Mouse (Mus musculus) liver, embryonic 12.5 days (tissue): ENCODE measurements around the gene Slc51a. TPM values are rescaled to one million over a fixed set of nuclear protein-coding genes. Genes with fewer than 3 reads are reported as not detected.
"Not testable (repeated sequence)": the region's sequence is repeated elsewhere in the genome, so short reads cannot be mapped to it uniquely, and the experiment has no call there.

Experiments used
- ATAC-seq: fragments of 200-750 bp; cut with Nextera tagmentation; 2 replicates; pipeline ENCODE4 v1.8.0; 2017; ENCODE audit warnings: moderate number of reproducible peaks, mild to moderate bottlenecking, moderate library complexity
- H3K27ac ChIP-seq: fragments of 300-500 bp; sonication (generic); 2 replicates; pipeline ENCODE4 v1.5.1; 2016; ENCODE audit warnings: mild to moderate bottlenecking
- H3K27me3 ChIP-seq: fragments of 300-500 bp; sonication (generic); replicated peaks from 2 replicates; pipeline ENCODE4 v1.6.1; 2016; ENCODE audit warnings: mild to moderate bottlenecking, moderate library complexity
- H3K36me3 ChIP-seq: fragments of 300-500 bp; sonication (generic); 2 replicates; pipeline ENCODE4 v1.6.1; 2016; ENCODE audit warnings: mild to moderate bottlenecking, moderate library complexity
- H3K4me1 ChIP-seq: fragments of 300-500 bp; sonication (generic); 2 replicates; pipeline ENCODE4 v1.6.1; 2016
- H3K4me2 ChIP-seq: fragments of 300-500 bp; sonication (generic); 2 replicates; pipeline ENCODE4 v1.6.1; 2016; ENCODE audit warnings: mild to moderate bottlenecking, moderate library complexity
- H3K4me3 ChIP-seq: fragments of 300-500 bp; sonication (generic); 2 replicates; pipeline ENCODE4 v1.5.1; 2016; ENCODE audit warnings: mild to moderate bottlenecking, moderate library complexity
- H3K9ac ChIP-seq: fragments of 300-500 bp; sonication (generic); 2 replicates; pipeline ENCODE4 v1.6.1; 2016; ENCODE audit warnings: mild to moderate bottlenecking, moderate library complexity
- H3K9me3 ChIP-seq: fragments of 300-500 bp; sonication (generic); replicated peaks from 2 replicates; pipeline ENCODE4 v1.6.1; 2016; ENCODE audit warnings: mild to moderate bottlenecking, moderate library complexity
- WGBS: fragments of 180-500 bp; shearing (Covaris S2); methylation state at CpG from one replicate; pipeline ENCODE4 v1.1.7; 2016; ENCODE audit not compliant: insufficient replicate concordance; 5-methylcytosine and 5-hydroxymethylcytosine counted together
- polyA plus RNA-seq: library from polyadenylated mRNA; unstranded; fragments of >200 nt; fragmentation: Nextera tagmentation; extraction: Ambion mirVana; gene quantifications from 2 replicates; pipeline ENCODE4 v1.2.1, GENCODE M21; 2016

The Slc51a gene
- polyA plus RNA-seq, 1 experiment from 2014 or later: 0.66 TPM

GRCm38 (mm10) chr16:32460518-32460917 is 27.2 kb downstream of the Slc51a start:
- Histone ChIP-seq H3K36me3 (peaks cover 68% of the 10 kb centered on the region), H3K4me2 (no peak overlapping the region), H3K9ac (no peak overlapping the region), H3K27me3 (no peaks in the 10 kb centered on the region), H3K4me1 (peaks cover 29% of the 10 kb centered on the region), H3K9me3 (no peaks in the 10 kb centered on the region), H3K27ac (no peak overlapping the region), H3K4me3 (no peak overlapping the region)
- ATAC-seq: no peak
- 51% methylated on average over 4 of the region's 4 CpGs for WGBS

GRCm38 (mm10) chr16:32457589-32458386 is 29.9 kb downstream of the Slc51a start:
- Histone ChIP-seq H3K27me3 (no peaks in the 10 kb centered on the region), H3K4me2 (no peak overlapping the region), H3K9me3 (no peaks in the 10 kb centered on the region), H3K36me3 (peaks cover 73% of the 10 kb centered on the region), H3K27ac (peak overlapping the region; percentile 66), H3K4me3 (no peak overlapping the region), H3K9ac (no peak overlapping the region), H3K4me1 (peaks cover 34% of the 10 kb centered on the region)
- WGBS: 60% methylated on average over 10 of the region's 10 CpGs
- peak; percentile 74; the same call in 1 of the 2 replicates for ATAC-seq

GRCm38 (mm10) chr16:32456761-32457160 is 30.9 kb downstream of the Slc51a start:
- H3K9ac ChIP-seq: no peak overlapping the region
- peaks cover 36% of the 10 kb centered on the region for H3K4me1 ChIP-seq
- H3K4me3 ChIP-seq: no peak overlapping the region
- no peak for ATAC-seq
- peaks cover 73% of the 10 kb centered on the region for H3K36me3 ChIP-seq
- WGBS: 76% methylated on average over 1 of the region's 1 CpGs
- peak overlapping the region; percentile 57; the same call in 1 of the 2 replicates for H3K27ac ChIP-seq
- no peaks in the 10 kb centered on the region for H3K27me3 ChIP-seq
- no peak overlapping the region for H3K4me2 ChIP-seq
- H3K9me3 ChIP-seq: no peaks in the 10 kb centered on the region

GRCm38 (mm10) chr16:32456086-32456485 is 31.6 kb downstream of the Slc51a start:
- Histone ChIP-seq H3K4me2 (no peak overlapping the region), H3K27me3 (no peaks in the 10 kb centered on the region), H3K9ac (no peak overlapping the region), H3K36me3 (peaks cover 76% of the 10 kb centered on the region), H3K4me1 (peaks cover 43% of the 10 kb centered on the region), H3K9me3 (no peaks in the 10 kb centered on the region), H3K27ac (peak overlapping the region; percentile 28; the same call in 1 of the 2 replicates), H3K4me3 (no peak overlapping the region)
- ATAC-seq: peak; percentile 81

- Histone ChIP-seq H3K27me3 (no peaks in the 10 kb centered on the region), H3K4me2 (no peak overlapping the region), H3K27ac (no peak overlapping the region), H3K9me3 (no peaks in the 10 kb centered on the region), H3K4me3 (no peak overlapping the region), H3K36me3 (peaks cover 74% of the 10 kb centered on the region), H3K9ac (no peak overlapping the region), H3K4me1 (peaks cover 57% of the 10 kb centered on the region)
- 92% methylated on average over 5 of the region's 5 CpGs for WGBS
- no peak for ATAC-seq
Measured at GRCm38 (mm10) chr16:32454646-32455045, 33.0 kb downstream of the Slc51a start.

- Histone ChIP-seq H3K4me3 (no peak overlapping the region), H3K27ac (no peak overlapping the region), H3K9ac (no peak overlapping the region), H3K9me3 (no peaks in the 10 kb centered on the region), H3K27me3 (no peaks in the 10 kb centered on the region), H3K4me2 (no peak overlapping the region), H3K4me1 (peaks cover 71% of the 10 kb centered on the region), H3K36me3 (peaks cover 60% of the 10 kb centered on the region)
- WGBS: 85% methylated on average over 8 of the region's 8 CpGs
- ATAC-seq: no peak
Measured at GRCm38 (mm10) chr16:32453102-32453501, 34.6 kb downstream of the Slc51a start.

- ATAC-seq: 0 out of 2 replicates have a peak, but pooled peaks have one; percentile 33
- Histone ChIP-seq H3K4me3 (peak overlapping the region; percentile 41), H3K9ac (peak overlapping the region; percentile 70), H3K27ac (peak overlapping the region; percentile 96), H3K27me3 (no peaks in the 10 kb centered on the region), H3K36me3 (peaks cover 51% of the 10 kb centered on the region), H3K4me2 (peak overlapping the region; percentile 78), H3K9me3 (no peaks in the 10 kb centered on the region), H3K4me1 (peaks cover 78% of the 10 kb centered on the region)
- WGBS: 83% methylated on average over 2 of the region's 2 CpGs
Measured at GRCm38 (mm10) chr16:32450133-32450532, 37.5 kb downstream of the Slc51a start.

- Histone ChIP-seq H3K27me3 (no peaks in the 10 kb centered on the region), H3K4me1 (peaks cover 78% of the 10 kb centered on the region), H3K4me3 (peak overlapping the region; percentile 41), H3K36me3 (peaks cover 47% of the 10 kb centered on the region), H3K9me3 (no peaks in the 10 kb centered on the region), H3K4me2 (peak overlapping the region; percentile 78), H3K9ac (peak overlapping the region; percentile 70), H3K27ac (peak overlapping the region; percentile 96)
- ATAC-seq: peak; percentile 96
- WGBS: 20% methylated on average over 3 of the region's 3 CpGs
Measured at GRCm38 (mm10) chr16:32449665-32450064, 38.0 kb downstream of the Slc51a start.

GRCm38 (mm10) chr16:32446563-32447138 is 41.0 kb downstream of the Slc51a start:
- no peak overlapping the region for H3K9ac ChIP-seq
- no peak for ATAC-seq
- peaks cover 27% of the 10 kb centered on the region for H3K36me3 ChIP-seq
- 56% methylated on average over 2 of the region's 2 CpGs for WGBS
- no peak overlapping the region for H3K4me2 ChIP-seq
- no peak overlapping the region for H3K4me3 ChIP-seq
- H3K4me1 ChIP-seq: peaks cover 87% of the 10 kb centered on the region
- H3K27me3 ChIP-seq: no peaks in the 10 kb centered on the region
- H3K27ac ChIP-seq: no peak overlapping the region
- no peaks in the 10 kb centered on the region for H3K9me3 ChIP-seq

GRCm38 (mm10) chr16:32445558-32445957 is 42.1 kb downstream of the Slc51a start:
- 78% methylated on average over 1 of the region's 1 CpGs for WGBS
- no peak overlapping the region for H3K4me2 ChIP-seq

GRCm38 (mm10) chr16:32444615-32445014 is 43.1 kb downstream of the Slc51a start:
- not testable (repeated sequence) for ATAC-seq

More at GRCm38 (mm10) chr16:32445558-32445957, 42.1 kb downstream of the Slc51a start:
- peak overlapping the region; percentile 69; the same call in 1 of the 2 replicates for H3K27ac ChIP-seq
- peaks cover 35% of the 10 kb centered on the region for H3K36me3 ChIP-seq
- H3K4me3 ChIP-seq: no peak overlapping the region
- ATAC-seq: no peak
- H3K4me1 ChIP-seq: peaks cover 86% of the 10 kb centered on the region
- H3K9me3 ChIP-seq: no peaks in the 10 kb centered on the region
- H3K27me3 ChIP-seq: no peaks in the 10 kb centered on the region
- no peak overlapping the region for H3K9ac ChIP-seq

GRCm38 (mm10) chr16:32441432-32441831 is 46.2 kb downstream of the Slc51a start:
- Histone ChIP-seq H3K4me2 (no peak overlapping the region), H3K36me3 (peaks cover 51% of the 10 kb centered on the region), H3K4me1 (peaks cover 55% of the 10 kb centered on the region), H3K4me3 (no peak overlapping the region), H3K27ac (0 out of 2 replicates have a peak overlapping the region, but pooled peaks have one; percentile 6), H3K9me3 (no peaks in the 10 kb centered on the region), H3K27me3 (no peaks in the 10 kb centered on the region), H3K9ac (no peak overlapping the region)
- no peak for ATAC-seq
- 86% methylated on average over 3 of the region's 3 CpGs for WGBS

More at GRCm38 (mm10) chr16:32444615-32445014, 43.1 kb downstream of the Slc51a start:
- not testable (repeated sequence) for H3K9ac ChIP-seq, H3K4me3 ChIP-seq, H3K27me3 ChIP-seq, H3K9me3 ChIP-seq
- 35% methylated on average over 3 of the region's 3 CpGs for WGBS
- H3K36me3 ChIP-seq: peaks cover 43% of the 10 kb centered on the region
- H3K4me1 ChIP-seq: peaks cover 77% of the 10 kb centered on the region
- peak overlapping the region; percentile 69 for H3K27ac ChIP-seq
- peak overlapping the region; percentile 18; the same call in 1 of the 2 replicates for H3K4me2 ChIP-seq
